Mouse (Mus musculus): ENCODE measurements around the gene Slk. TPM values are rescaled to one million over a fixed set of nuclear protein-coding genes. Genes with fewer than 3 reads are reported as not detected.

The Slk gene
- total and polyA plus RNA-seq, 2 experiments from 2014 or later = 5.7 to 18.3 TPM

- TF ChIP-seq CTCF (IDR thresholded peaks at IDR 0.05; ENCODE audit: low read depth) = no peak
- Histone ChIP-seq H3K27me3 (ENCODE audit: insufficient read depth, low read length) (no peaks in the 10 kb centered on the region), H3K27ac (peak overlapping the region; percentile 69), H3K4me2 (ENCODE audit: low read depth, low read length) (peak overlapping the region; percentile 74), H3K4me3 (ENCODE audit: low read length) (no peak overlapping the region), H3K36me3 (ENCODE audit: insufficient read depth, low read length) (no peaks in the 10 kb centered on the region), H3K4me1 (ENCODE audit: insufficient read depth, low read length) (0 out of 2 replicates have a peak, but pooled peaks cover 10% of the 10 kb centered on the region), H3K9me3 (ENCODE audit: low read length) (no peaks in the 10 kb centered on the region), H3K9ac (replicated peaks; ENCODE audit: low read length) (peak overlapping the region; percentile 49)
- ATAC-seq (no peak), DNase-seq (ENCODE audit: low spot score) (no peak)
- 85% methylated on average over 6 of the region's 6 CpGs for WGBS
Observed at GRCm38 (mm10) chr19:47537879-47538278, 41.6 kb upstream of the Slk start.

GRCm38 (mm10) chr19:47538801-47539200 is 40.7 kb upstream of the Slk start:
- Histone ChIP-seq H3K4me3 (ENCODE audit: low read length) (no peak overlapping the region), H3K4me2 (ENCODE audit: low read depth, low read length) (no peak overlapping the region)
- WGBS = 24% methylated on average over 6 of the region's 6 CpGs

DNA sequence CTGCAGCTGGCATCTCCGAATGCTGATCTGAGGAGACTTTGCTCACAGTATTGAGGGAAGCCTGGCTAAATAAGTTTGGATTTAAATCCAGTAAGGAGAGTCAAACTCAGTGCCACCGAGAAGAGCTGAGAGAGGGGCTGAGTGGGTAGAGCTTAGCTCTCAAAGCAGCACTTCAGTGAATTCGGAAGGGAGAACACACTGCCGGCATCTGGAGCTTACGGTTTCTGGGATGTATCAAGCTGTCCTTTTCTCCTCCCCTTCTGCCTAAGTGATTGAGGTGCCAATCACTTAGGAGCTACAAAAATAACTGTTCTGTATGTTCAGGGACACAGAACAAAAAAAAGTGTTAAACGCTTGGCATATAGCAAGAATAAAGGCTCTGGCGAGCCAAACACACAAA is 37.0 kb upstream of the Slk start:
- no peak for TF ChIP-seq CTCF (IDR thresholded peaks at IDR 0.05; ENCODE audit: low read depth)
- WGBS = 65% methylated on average over 7 of the region's 7 CpGs
- 0 out of 2 replicates have a peak, but pooled peaks cover 4% of the 10 kb centered on the region for H3K4me1 ChIP-seq (ENCODE audit: insufficient read depth, low read length)
- no peak for DNase-seq (ENCODE audit: low spot score)
- no peak overlapping the region for H3K27ac ChIP-seq
- H3K36me3 ChIP-seq (ENCODE audit: insufficient read depth, low read length) = no peaks in the 10 kb centered on the region
- no peak overlapping the region for H3K4me3 ChIP-seq (ENCODE audit: low read length)
- no peak overlapping the region for H3K4me2 ChIP-seq (ENCODE audit: low read depth, low read length)
- ATAC-seq = no peak
- no peak overlapping the region for H3K9ac ChIP-seq (replicated peaks; ENCODE audit: low read length)
- no peaks in the 10 kb centered on the region for H3K9me3 ChIP-seq (ENCODE audit: low read length)
- H3K27me3 ChIP-seq (ENCODE audit: insufficient read depth, low read length) = no peaks in the 10 kb centered on the region

More at GRCm38 (mm10) chr19:47538801-47539200, 40.7 kb upstream of the Slk start:
- no peak for ATAC-seq
- H3K4me1 ChIP-seq (ENCODE audit: insufficient read depth, low read length) = 0 out of 2 replicates have a peak, but pooled peaks cover 10% of the 10 kb centered on the region
- no peak overlapping the region for H3K9ac ChIP-seq (replicated peaks; ENCODE audit: low read length)
- no peak for TF ChIP-seq CTCF (IDR thresholded peaks at IDR 0.05; ENCODE audit: low read depth)
- H3K36me3 ChIP-seq (ENCODE audit: insufficient read depth, low read length) = no peaks in the 10 kb centered on the region
- no peak for DNase-seq (ENCODE audit: low spot score)
- no peaks in the 10 kb centered on the region for H3K27me3 ChIP-seq (ENCODE audit: insufficient read depth, low read length)
- no peak overlapping the region for H3K27ac ChIP-seq
- no peaks in the 10 kb centered on the region for H3K9me3 ChIP-seq (ENCODE audit: low read length)

GRCm38 (mm10) chr19:47545055-47545454 is 34.4 kb upstream of the Slk start:
- Histone ChIP-seq H3K9me3 (ENCODE audit: low read length) (no peaks in the 10 kb centered on the region), H3K9ac (replicated peaks; ENCODE audit: low read length) (no peak overlapping the region), H3K4me1 (ENCODE audit: insufficient read depth, low read length) (no peaks in the 10 kb centered on the region), H3K4me3 (ENCODE audit: low read length) (no peak overlapping the region), H3K27me3 (ENCODE audit: insufficient read depth, low read length) (no peaks in the 10 kb centered on the region), H3K27ac (no peak overlapping the region), H3K4me2 (ENCODE audit: low read depth, low read length) (no peak overlapping the region), H3K36me3 (ENCODE audit: insufficient read depth, low read length) (no peaks in the 10 kb centered on the region)
- no peak for TF ChIP-seq CTCF (IDR thresholded peaks at IDR 0.05; ENCODE audit: low read depth)
- DNase-seq (ENCODE audit: low spot score) (no peak), ATAC-seq (no peak)
- WGBS = 62% methylated on average over 3 of the region's 3 CpGs

- no peak for ATAC-seq
- TF ChIP-seq CTCF (IDR thresholded peaks at IDR 0.05; ENCODE audit: low read depth) = no peak
- Histone ChIP-seq H3K4me3 (ENCODE audit: low read length) (no peak overlapping the region), H3K27ac (no peak overlapping the region), H3K9ac (replicated peaks; ENCODE audit: low read length) (no peak overlapping the region), H3K36me3 (ENCODE audit: insufficient read depth, low read length) (no peaks in the 10 kb centered on the region), H3K4me1 (ENCODE audit: insufficient read depth, low read length) (no peaks in the 10 kb centered on the region), H3K9me3 (ENCODE audit: low read length) (no peaks in the 10 kb centered on the region), H3K4me2 (ENCODE audit: low read depth, low read length) (no peak overlapping the region), H3K27me3 (ENCODE audit: insufficient read depth, low read length) (no peaks in the 10 kb centered on the region)
- no peak for DNase-seq (ENCODE audit: low spot score)
Observed at GRCm38 (mm10) chr19:47545528-47545927, 34.0 kb upstream of the Slk start.

- no peaks in the 10 kb centered on the region for H3K9me3 ChIP-seq (ENCODE audit: low read length)
- no peaks in the 10 kb centered on the region for H3K27me3 ChIP-seq (ENCODE audit: insufficient read depth, low read length)
- no peak overlapping the region for H3K27ac ChIP-seq
- ATAC-seq (no peak), DNase-seq (ENCODE audit: low spot score) (no peak)
- H3K4me3 ChIP-seq (ENCODE audit: low read length) = no peak overlapping the region
- 92% methylated on average over 11 of the region's 11 CpGs for WGBS
- no peaks in the 10 kb centered on the region for H3K4me1 ChIP-seq (ENCODE audit: insufficient read depth, low read length)
- H3K36me3 ChIP-seq (ENCODE audit: insufficient read depth, low read length) = no peaks in the 10 kb centered on the region
- TF ChIP-seq CTCF (IDR thresholded peaks at IDR 0.05; ENCODE audit: low read depth) = no peak
- H3K9ac ChIP-seq (replicated peaks; ENCODE audit: low read length) = no peak overlapping the region
- H3K4me2 ChIP-seq (ENCODE audit: low read depth, low read length) = no peak overlapping the region
Observed at GRCm38 (mm10) chr19:47548432-47549076, 30.9 kb upstream of the Slk start.

DNA sequence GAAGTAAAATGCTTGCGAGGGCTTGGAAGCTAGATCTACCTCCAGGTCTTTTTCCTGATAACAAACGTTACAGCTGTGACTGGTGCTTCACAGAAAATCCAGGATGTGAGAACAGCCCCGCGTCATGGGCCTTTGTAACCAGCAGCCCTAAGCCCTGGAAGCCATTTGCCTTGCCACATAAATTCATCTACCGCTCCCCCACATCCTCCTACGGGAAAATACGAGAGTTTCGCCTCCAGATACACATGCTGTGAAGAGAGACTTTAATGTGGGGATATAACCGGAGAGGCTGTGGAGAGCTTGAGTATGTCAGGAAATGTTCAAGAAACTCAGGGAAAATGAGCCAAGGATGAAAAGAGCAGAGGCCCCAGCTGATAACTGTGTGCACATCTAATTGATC is 30.3 kb upstream of the Slk start:
- Histone ChIP-seq H3K9ac (replicated peaks; ENCODE audit: low read length) (no peak overlapping the region), H3K36me3 (ENCODE audit: insufficient read depth, low read length) (no peaks in the 10 kb centered on the region), H3K27me3 (ENCODE audit: insufficient read depth, low read length) (no peaks in the 10 kb centered on the region), H3K9me3 (ENCODE audit: low read length) (no peaks in the 10 kb centered on the region), H3K4me1 (ENCODE audit: insufficient read depth, low read length) (no peaks in the 10 kb centered on the region), H3K27ac (no peak overlapping the region), H3K4me2 (ENCODE audit: low read depth, low read length) (no peak overlapping the region), H3K4me3 (ENCODE audit: low read length) (no peak overlapping the region)
- ATAC-seq (no peak), DNase-seq (ENCODE audit: low spot score) (no peak)
- WGBS = 77% methylated on average over 9 of the region's 9 CpGs
- TF ChIP-seq CTCF (IDR thresholded peaks at IDR 0.05; ENCODE audit: low read depth) = no peak
